Mouse (Mus musculus) intestine, embryonic 16.5 days (tissue): Measurements from ENCODE around the gene Kif26b. TPM values are rescaled to one million over a fixed set of nuclear protein-coding genes. Genes with fewer than 3 reads are reported as not detected.

ENCODE experiments used
- ATAC-seq: fragments of 200-750 bp; cut with Nextera tagmentation; 2 replicates; pipeline ENCODE4 v1.8.0; 2017; ENCODE audit warnings: moderate TSS enrichment, moderate library complexity
- H3K27ac ChIP-seq: fragments of 300-500 bp; sonication (generic); 2 replicates; pipeline ENCODE4 v1.5.1; 2014; ENCODE audit warnings: mild to moderate bottlenecking, low read length
- H3K27me3 ChIP-seq: fragments of 300-500 bp; sonication (generic); replicated peaks from 2 replicates; pipeline ENCODE4 v1.6.1; 2014; ENCODE audit warnings: low read length, control low read depth, mixed read lengths; ENCODE audit not compliant: control insufficient read depth, insufficient read depth
- H3K36me3 ChIP-seq: fragments of 300-500 bp; sonication (generic); 2 replicates; pipeline ENCODE4 v1.6.1; 2014; ENCODE audit warnings: low read length, control low read depth; ENCODE audit not compliant: control insufficient read depth, insufficient read depth
- H3K4me1 ChIP-seq: fragments of 300-500 bp; sonication (generic); 2 replicates; pipeline ENCODE4 v1.6.1; 2014; ENCODE audit warnings: low read length, control low read depth, mixed read lengths; ENCODE audit not compliant: control insufficient read depth, insufficient read depth
- H3K4me2 ChIP-seq: fragments of 300-500 bp; sonication (generic); 2 replicates; pipeline ENCODE4 v1.6.1; 2014; ENCODE audit warnings: low read depth, low read length, control low read depth
- H3K4me3 ChIP-seq: fragments of 300-500 bp; sonication (generic); 2 replicates; pipeline ENCODE4 v1.5.1; 2014; ENCODE audit warnings: mild to moderate bottlenecking, low read length
- H3K9ac ChIP-seq: fragments of 300-500 bp; sonication (generic); 2 replicates; pipeline ENCODE4 v1.6.1; 2014; ENCODE audit warnings: low read depth, low read length
- H3K9me3 ChIP-seq: fragments of 300-500 bp; sonication (generic); 2 replicates; pipeline ENCODE4 v1.6.1; 2016; ENCODE audit warnings: low read length, control low read depth; ENCODE audit not compliant: control insufficient read depth
- WGBS: fragments of 180-500 bp; shearing (Covaris S2); extraction: QIAGEN DNeasy Blood & Tissue Kit; methylation state at CpG from one replicate; pipeline ENCODE4 v1.1.7; 2014; 5-methylcytosine and 5-hydroxymethylcytosine counted together
- polyA plus RNA-seq: library from polyadenylated mRNA; unstranded; fragments of >200 nt; fragmentation: Nextera tagmentation; extraction: Ambion mirVana; gene quantifications from 2 replicates; pipeline ENCODE4 v1.2.1, GENCODE M21; 2015

Gene Kif26b
- polyA plus RNA-seq, 1 experiment from 2014 or later: 1.5 TPM

DNA sequence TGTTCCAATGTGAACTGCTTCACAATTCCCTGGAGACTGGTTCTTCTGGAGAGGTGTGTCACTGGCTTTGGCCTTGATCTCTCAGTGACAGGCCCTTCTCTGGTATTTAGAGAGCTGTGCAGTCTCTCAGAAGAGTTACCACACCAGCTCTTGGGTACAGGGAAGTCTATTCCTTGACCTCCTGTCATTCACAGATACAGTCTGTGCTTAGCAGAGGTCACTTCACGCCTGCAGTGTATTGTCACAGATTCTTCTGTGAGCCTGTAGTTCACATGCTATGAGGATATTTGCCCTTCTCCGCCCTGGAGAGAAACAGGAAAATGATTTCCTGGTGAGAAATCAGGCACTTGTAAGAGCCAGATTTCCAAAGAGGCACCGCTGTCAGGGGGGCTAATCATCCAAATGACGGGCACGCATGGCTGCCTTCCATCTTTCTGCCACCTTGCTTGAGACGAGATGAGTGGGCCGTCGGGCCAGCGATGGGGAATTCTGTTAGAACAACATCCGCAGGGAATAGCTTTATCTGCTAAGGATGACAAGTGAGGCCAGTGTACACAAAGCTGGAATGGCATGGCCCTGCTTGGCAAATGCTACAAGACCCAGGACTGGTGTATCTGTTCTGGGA, 309.9 kb downstream of the Kif26b start:
- no peak overlapping the region for H3K4me2 ChIP-seq
- no peak overlapping the region for H3K9ac ChIP-seq
- H3K36me3 ChIP-seq: no peaks in the 10 kb centered on the region
- no peaks in the 10 kb centered on the region for H3K9me3 ChIP-seq
- H3K4me1 ChIP-seq: no peaks in the 10 kb centered on the region
- H3K27ac ChIP-seq: no peak overlapping the region
- H3K4me3 ChIP-seq: no peak overlapping the region
- ATAC-seq: no peak
- no peaks in the 10 kb centered on the region for H3K27me3 ChIP-seq
- 77% methylated on average over 10 of the region's 10 CpGs for WGBS

DNA sequence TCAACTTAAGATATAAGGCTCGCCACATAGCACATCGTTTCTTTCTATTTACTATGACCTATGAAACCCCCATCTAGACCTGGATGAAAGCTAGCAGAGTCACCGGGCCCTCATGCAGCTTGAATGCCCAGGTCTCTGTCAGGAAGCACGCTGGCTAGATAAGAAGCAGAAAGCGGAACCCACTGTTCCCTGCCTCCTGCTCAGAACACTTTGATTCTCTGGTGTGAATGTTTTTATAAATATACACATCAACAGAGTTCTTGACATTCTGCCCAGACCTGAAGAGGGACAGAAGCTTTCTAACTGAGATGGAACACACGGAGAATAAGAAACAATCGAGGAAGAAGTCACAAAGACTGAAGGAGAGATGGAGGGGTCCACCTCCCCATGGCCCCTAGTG, 311.4 kb downstream of the Kif26b start:
- H3K36me3 ChIP-seq: no peaks in the 10 kb centered on the region
- no peak overlapping the region for H3K4me3 ChIP-seq
- 70% methylated on average over 7 of the region's 7 CpGs for WGBS
- H3K4me2 ChIP-seq: no peak overlapping the region
- H3K27ac ChIP-seq: no peak overlapping the region
- no peaks in the 10 kb centered on the region for H3K9me3 ChIP-seq
- no peak overlapping the region for H3K9ac ChIP-seq
- H3K4me1 ChIP-seq: no peaks in the 10 kb centered on the region
- no peaks in the 10 kb centered on the region for H3K27me3 ChIP-seq
- no peak for ATAC-seq

DNA sequence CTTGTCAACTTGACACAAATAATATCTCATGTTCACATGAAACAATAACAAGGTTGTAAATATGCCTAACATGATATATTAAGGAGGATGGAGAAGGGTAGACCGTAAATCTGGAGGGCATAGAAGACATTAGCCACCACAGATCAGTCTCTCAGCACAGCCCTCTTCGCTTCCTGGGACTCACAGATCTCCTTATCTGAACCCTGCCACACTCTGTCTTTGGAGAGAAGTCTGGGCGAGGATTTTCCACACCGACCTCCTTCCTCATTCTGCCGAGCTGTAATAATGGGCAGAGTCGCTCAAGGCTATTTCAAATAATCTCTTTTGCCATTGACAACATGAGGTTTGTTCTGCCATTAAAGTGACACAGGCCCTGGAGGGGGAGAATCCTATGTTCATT, 315.9 kb downstream of the Kif26b start:
- WGBS: 82% methylated on average over 6 of the region's 6 CpGs
- no peak for ATAC-seq

DNA sequence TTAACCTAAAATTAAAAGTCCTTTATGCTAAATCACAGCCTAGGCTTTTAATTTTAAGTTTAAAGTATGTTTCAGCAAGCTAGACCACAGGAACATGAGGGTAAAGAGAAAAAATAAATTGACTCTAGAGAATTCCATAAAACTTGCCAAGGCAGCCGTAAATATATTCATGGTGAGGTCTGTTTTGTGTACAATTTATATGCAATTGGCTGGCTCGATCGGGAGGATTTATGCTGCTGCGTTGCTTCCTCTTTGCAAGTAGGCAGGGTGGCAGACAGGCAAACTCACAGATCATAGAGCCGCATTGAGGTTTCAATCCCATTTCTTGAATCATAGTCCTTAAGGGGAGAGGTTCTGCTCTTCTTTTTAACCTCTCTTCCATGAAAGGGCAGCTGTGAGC, 318.6 kb downstream of the Kif26b start:
- WGBS: 54% methylated on average over 5 of the region's 5 CpGs
- Histone ChIP-seq H3K4me1 (no peaks in the 10 kb centered on the region), H3K27ac (no peak overlapping the region), H3K9me3 (no peaks in the 10 kb centered on the region), H3K27me3 (no peaks in the 10 kb centered on the region), H3K36me3 (no peaks in the 10 kb centered on the region), H3K4me3 (no peak overlapping the region), H3K9ac (no peak overlapping the region), H3K4me2 (no peak overlapping the region)
- ATAC-seq: no peak

More for the DNA sequence above, 315.9 kb downstream of the Kif26b start:
- Histone ChIP-seq H3K4me3 (no peak overlapping the region), H3K4me2 (no peak overlapping the region), H3K27me3 (no peaks in the 10 kb centered on the region), H3K9me3 (no peaks in the 10 kb centered on the region), H3K4me1 (no peaks in the 10 kb centered on the region), H3K36me3 (no peaks in the 10 kb centered on the region), H3K9ac (no peak overlapping the region), H3K27ac (no peak overlapping the region)

DNA sequence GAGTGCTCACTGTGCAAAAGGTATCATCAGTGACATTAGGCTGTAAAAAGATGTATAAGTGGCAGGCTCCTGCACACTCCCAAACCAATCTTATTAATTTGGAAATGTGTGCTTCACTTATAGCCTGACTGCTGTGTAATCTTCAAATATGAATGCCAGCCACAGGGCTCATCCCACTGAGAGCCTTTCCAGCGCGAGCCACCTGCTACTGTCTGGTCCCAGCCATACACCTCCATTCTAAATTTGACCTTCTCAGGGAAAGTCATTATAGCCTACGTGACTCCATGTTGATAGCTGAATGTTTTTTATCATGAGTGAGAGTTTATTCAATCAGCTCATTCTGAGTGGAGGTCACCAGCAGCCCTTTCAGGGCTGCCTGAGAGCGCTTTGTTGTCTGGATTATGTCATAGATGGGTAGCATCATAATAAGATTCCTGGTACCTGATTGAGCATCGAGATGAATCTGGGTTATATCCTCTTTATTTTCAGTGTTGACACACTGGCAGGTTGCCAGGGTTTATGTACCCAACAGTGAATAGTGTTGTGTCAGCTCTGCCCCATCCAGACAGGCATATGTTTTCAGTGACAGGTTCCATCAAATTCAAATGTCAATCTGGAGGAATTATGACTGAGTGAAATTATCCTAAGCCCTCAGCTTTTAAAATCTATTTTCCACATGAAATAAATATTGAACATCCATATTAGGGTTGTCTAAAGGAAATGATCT, 319.6 kb downstream of the Kif26b start:
- Histone ChIP-seq H3K9ac (no peak overlapping the region), H3K4me3 (no peak overlapping the region), H3K27ac (no peak overlapping the region), H3K27me3 (no peaks in the 10 kb centered on the region), H3K4me2 (no peak overlapping the region), H3K9me3 (no peaks in the 10 kb centered on the region), H3K4me1 (no peaks in the 10 kb centered on the region), H3K36me3 (no peaks in the 10 kb centered on the region)
- 64% methylated on average over 5 of the region's 5 CpGs for WGBS
- no peak for ATAC-seq

DNA sequence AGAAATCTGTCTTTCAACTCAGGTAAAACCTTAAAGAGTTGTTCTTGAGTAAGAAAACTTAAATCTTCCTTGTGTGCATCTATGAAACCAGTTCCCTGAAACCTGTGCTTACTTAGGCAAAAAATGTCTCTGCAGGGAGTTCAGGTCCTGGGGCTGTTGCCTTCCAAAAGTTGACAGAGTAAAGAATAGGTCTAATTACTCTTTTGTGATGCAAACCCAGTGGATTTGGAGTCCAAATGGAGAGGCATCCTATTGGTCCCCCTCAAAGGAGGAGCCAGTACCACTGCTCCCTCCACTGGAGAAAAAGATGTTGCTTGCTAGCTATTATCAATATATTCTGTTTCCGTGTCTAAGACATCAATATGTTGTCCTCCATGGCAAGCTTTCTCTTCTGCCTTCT, 321.6 kb downstream of the Kif26b start:
- H3K9ac ChIP-seq: no peak overlapping the region

DNA sequence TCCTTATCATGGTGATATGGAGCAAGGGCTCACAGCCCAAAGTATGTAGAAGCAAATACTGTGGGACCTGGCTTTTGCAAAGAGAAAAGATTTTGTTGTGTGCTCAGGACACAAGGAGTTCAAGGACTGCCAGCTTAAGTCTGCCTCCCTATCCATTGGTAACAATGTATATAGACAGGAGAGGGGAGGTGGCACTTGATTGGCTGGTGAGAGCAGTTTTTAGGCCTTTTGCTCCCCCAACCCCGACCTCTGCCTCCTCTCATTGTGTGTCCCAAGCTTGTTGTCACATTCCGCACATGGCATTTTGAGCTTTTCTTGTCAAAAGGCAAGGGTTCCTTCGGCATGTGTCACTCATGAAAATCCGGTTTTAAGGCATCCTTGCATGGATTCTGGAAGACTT, 326.0 kb downstream of the Kif26b start:
- H3K27ac ChIP-seq: no peak overlapping the region
- no peak overlapping the region for H3K4me2 ChIP-seq
- no peak overlapping the region for H3K9ac ChIP-seq
- no peaks in the 10 kb centered on the region for H3K4me1 ChIP-seq
- H3K9me3 ChIP-seq: no peaks in the 10 kb centered on the region
- WGBS: 91% methylated on average over 4 of the region's 4 CpGs
- H3K4me3 ChIP-seq: no peak overlapping the region
- H3K36me3 ChIP-seq: no peaks in the 10 kb centered on the region
- H3K27me3 ChIP-seq: no peaks in the 10 kb centered on the region
- ATAC-seq: no peak

More for the DNA sequence above, 321.6 kb downstream of the Kif26b start:
- 62% methylated on average over 1 of the region's 1 CpGs for WGBS
- ATAC-seq: no peak
- Histone ChIP-seq H3K4me2 (no peak overlapping the region), H3K36me3 (no peaks in the 10 kb centered on the region), H3K27ac (no peak overlapping the region), H3K9me3 (no peaks in the 10 kb centered on the region), H3K27me3 (no peaks in the 10 kb centered on the region), H3K4me3 (no peak overlapping the region), H3K4me1 (no peaks in the 10 kb centered on the region)

DNA sequence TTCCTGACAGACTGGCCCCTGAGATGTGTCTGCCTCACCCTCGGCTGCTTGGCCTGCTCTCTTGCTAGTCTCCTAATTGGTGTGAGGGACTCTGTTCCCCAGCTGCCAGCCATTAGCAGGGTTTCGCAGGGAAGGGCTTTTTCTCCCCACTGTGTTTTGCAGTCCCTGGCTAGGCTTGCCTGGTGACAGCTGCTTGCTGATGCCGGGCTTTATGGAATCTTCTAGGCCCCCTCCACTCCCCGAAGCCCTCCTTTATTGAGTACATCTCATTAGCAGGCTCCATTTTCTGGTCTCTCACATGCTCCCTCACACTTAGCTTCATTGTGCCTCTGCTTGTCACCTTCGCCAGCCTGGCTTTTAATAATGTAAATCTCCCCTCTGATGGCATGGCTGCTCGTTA, 327.0 kb downstream of the Kif26b start:
- H3K4me2 ChIP-seq: no peak overlapping the region
- no peak overlapping the region for H3K27ac ChIP-seq
- no peaks in the 10 kb centered on the region for H3K9me3 ChIP-seq
- whole genome bisulfite sequencing: 59% methylated on average over 6 of the region's 6 CpGs
- no peak overlapping the region for H3K4me3 ChIP-seq
- H3K9ac ChIP-seq: no peak overlapping the region
- ATAC-seq: no peak
- H3K27me3 ChIP-seq: no peaks in the 10 kb centered on the region
- no peaks in the 10 kb centered on the region for H3K4me1 ChIP-seq
- no peaks in the 10 kb centered on the region for H3K36me3 ChIP-seq

DNA sequence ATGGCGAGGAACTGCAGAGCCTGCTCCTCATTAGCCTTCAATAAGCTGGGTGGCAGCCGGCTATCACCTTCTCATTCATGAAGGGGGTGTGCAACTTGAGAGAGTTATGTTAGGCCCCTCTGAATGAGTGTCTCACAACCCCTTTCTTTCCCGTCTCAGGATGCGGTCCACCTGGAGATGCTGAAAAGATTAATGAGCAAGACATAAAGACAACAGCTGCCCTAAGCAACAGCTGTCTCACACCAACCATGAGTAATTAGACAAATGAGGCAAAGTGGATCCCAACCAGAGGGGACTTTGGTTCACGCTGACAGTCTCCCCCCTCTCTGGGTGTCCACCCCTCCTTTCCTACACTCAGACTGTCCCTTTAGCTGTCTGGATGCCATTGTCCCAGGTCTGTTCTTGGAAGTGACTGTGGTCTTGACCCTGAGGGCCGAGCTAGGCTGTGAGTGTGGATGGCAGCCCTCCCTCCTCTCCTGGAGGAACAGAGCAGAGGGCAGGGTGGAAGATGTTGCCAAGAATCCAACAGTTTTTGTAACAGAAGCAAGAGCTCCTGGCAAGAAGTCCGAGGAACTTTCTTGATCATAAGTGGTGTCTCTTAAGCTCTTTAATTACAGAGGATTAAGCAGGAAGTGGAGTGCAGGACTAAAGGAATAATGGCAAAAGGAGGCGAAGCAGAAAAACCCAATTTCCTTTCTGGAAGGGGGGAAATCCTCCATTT, 331.9 kb downstream of the Kif26b start:
- no peak overlapping the region for H3K4me3 ChIP-seq
- WGBS: 55% methylated on average over 8 of the region's 8 CpGs
- ATAC-seq: no peak

More for the DNA sequence above, 331.9 kb downstream of the Kif26b start:
- Histone ChIP-seq H3K4me1 (no peaks in the 10 kb centered on the region), H3K9me3 (no peaks in the 10 kb centered on the region), H3K36me3 (no peaks in the 10 kb centered on the region), H3K27me3 (no peaks in the 10 kb centered on the region), H3K9ac (no peak overlapping the region), H3K27ac (no peak overlapping the region), H3K4me2 (no peak overlapping the region)
